Mouse (Mus musculus): ENCODE measurements around the gene Dhrs7b.

- TF ChIP-seq POLR2A (IDR thresholded peaks at IDR 0.05; ENCODE audit: low read depth, low read length) (no peak), CTCF (IDR thresholded peaks at IDR 0.05; ENCODE audit: extremely low read depth, insufficient read depth, insufficient read length, insufficient replicate concordance) (no peak)
Measured at GRCm38 (mm10) chr11:60816398-60816797, 14.0 kb upstream of the Dhrs7b start.
